Mouse (Mus musculus) thymus, adult 2 months (tissue): ENCODE measurements at regions not wholly inside any gene's neighbourhood (a gene's known extent, or its start where the extent isn't known, plus 50 kb on each side); places are given as distances from the start of the nearest gene placed in this dataset.

ENCODE experiments used
- CTCF ChIP-seq: fragments of 200-500 bp; IDR thresholded peaks from 2 replicates; pipeline ENCODE4 v1.5.1; 2012; ENCODE audit warnings: mild to moderate bottlenecking, control low read depth, low read length, moderate library complexity, borderline replicate concordance; ENCODE audit not compliant: control insufficient read depth, poor library complexity, insufficient read depth; ENCODE audit errors: extremely low read depth
- POLR2A ChIP-seq: fragments of 200-500 bp; IDR thresholded peaks from 2 replicates; pipeline ENCODE4 v1.6.1; 2012; ENCODE audit warnings: mild to moderate bottlenecking, low read length, control low read depth, moderate library complexity; ENCODE audit not compliant: control insufficient read depth, poor library complexity, insufficient read depth; ENCODE audit errors: extremely low read depth

DNA sequence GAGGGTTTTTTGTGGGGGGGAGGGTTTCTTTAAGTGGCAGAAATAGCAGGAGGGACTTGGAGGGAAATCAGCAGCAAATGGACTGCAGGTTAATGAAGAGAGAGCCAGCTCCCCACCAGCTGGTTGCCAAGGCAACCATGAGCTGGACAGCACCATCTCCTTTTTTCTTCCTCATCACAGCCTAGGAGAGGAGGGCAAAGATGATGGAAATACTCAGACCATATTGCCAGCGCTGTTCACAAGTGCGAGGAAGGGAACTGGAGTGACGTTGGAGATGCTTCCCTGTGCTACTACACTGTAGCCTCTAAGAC lies 93.9 kb downstream of the Sox11 start:
- TF ChIP-seq CTCF (no peak), POLR2A (no peak)
